Comparison of ENCODE assay signal across 8 mouse cellular contexts in genomic region chr9:78442579-78443392, GRCm38 (mm10). TPM values are rescaled to one million over a fixed set of nuclear protein-coding genes. Genes with fewer than 3 reads are reported as not detected.
DNase-seq lines count a peak whose midpoint lies in the region; ATAC-seq and TF ChIP-seq lines count a peak whose summit lies in the region.

Gene Cgas, minus strand, starts transcription at chr9:78443237.

- H3K9me3 ChIP-seq in embryonic facial prominence, embryonic 14.5 days (ENCODE audit: control insufficient read depth, low read length): no peaks in the 10 kb centered on the region
- H3K9me3 ChIP-seq in heart, embryonic 11.5 days (replicated peaks; ENCODE audit: control insufficient read depth, low read length): no peaks in the 10 kb centered on the region
- H3K9me3 ChIP-seq in kidney, embryonic 14.5 days (ENCODE audit: control insufficient read depth, low read length): no peaks in the 10 kb centered on the region
- H3K9me3 ChIP-seq in liver, postnatal 0 days (ENCODE audit: low read length): no peaks in the 10 kb centered on the region
- H3K9me3 ChIP-seq in neural tube, embryonic 11.5 days (ENCODE audit: control insufficient read depth, low read length): no peaks in the 10 kb centered on the region

- peaks cover 70% of the 10 kb centered on the region for H3K27me3 ChIP-seq in embryonic facial prominence, embryonic 14.5 days (replicated peaks; ENCODE audit: control insufficient read depth, insufficient read depth, low read length)
- peaks cover 69% of the 10 kb centered on the region for H3K27me3 ChIP-seq in heart, embryonic 11.5 days (ENCODE audit: control insufficient read depth, insufficient read depth, low read length)
- peaks cover 62% of the 10 kb centered on the region for H3K27me3 ChIP-seq in kidney, embryonic 14.5 days (ENCODE audit: control insufficient read depth, insufficient read depth, low read length)
- H3K27me3 ChIP-seq in liver, postnatal 0 days (ENCODE audit: insufficient read depth, low read length): peaks cover 46% of the 10 kb centered on the region
- peaks cover 57% of the 10 kb centered on the region for H3K27me3 ChIP-seq in neural tube, embryonic 11.5 days (ENCODE audit: control insufficient read depth, insufficient read depth, low read length)

- under 1% methylated on average over 66 of the region's 81 CpGs for WGBS in embryonic facial prominence, embryonic 14.5 days
- under 1% methylated on average over 77 of the region's 81 CpGs for WGBS in heart, embryonic 11.5 days (ENCODE audit: insufficient replicate concordance)
- WGBS in kidney, embryonic 14.5 days: under 1% methylated on average over 81 of the region's 81 CpGs
- under 1% methylated on average over 81 of the region's 81 CpGs for WGBS in liver, postnatal 0 days (ENCODE audit: insufficient replicate concordance)
- under 1% methylated on average over 81 of the region's 81 CpGs for WGBS in neural tube, embryonic 11.5 days

- H3K9ac ChIP-seq in embryonic facial prominence, embryonic 14.5 days (ENCODE audit: low read depth, low read length): peak within 1 kb of the TSS; percentile 68
- peak within 1 kb of the TSS; percentile 66 for H3K9ac ChIP-seq in heart, embryonic 11.5 days (ENCODE audit: low read depth, low read length)
- peak within 1 kb of the TSS; percentile 64 for H3K9ac ChIP-seq in kidney, embryonic 14.5 days (ENCODE audit: low read depth, low read length)
- peak within 1 kb of the TSS; percentile 42 for H3K9ac ChIP-seq in liver, postnatal 0 days (replicated peaks)
- H3K9ac ChIP-seq in neural tube, embryonic 11.5 days (ENCODE audit: low read length): peak within 1 kb of the TSS; percentile 49

- peak; percentile 53 for ATAC-seq in embryonic facial prominence, embryonic 14.5 days (ENCODE audit: low read depth)
- ATAC-seq in heart, embryonic 11.5 days (replicated peaks; ENCODE audit: insufficient number of reproducible peaks, low FRiP score, low TSS enrichment): peak; percentile 52; the same call in 1 of the 2 replicates
- ATAC-seq in kidney, embryonic 14.5 days (ENCODE audit: low FRiP score, low TSS enrichment): peak; percentile 70
- peak; percentile 66 for ATAC-seq in liver, postnatal 0 days
- ATAC-seq in neural tube, embryonic 11.5 days (ENCODE audit: insufficient read depth, low FRiP score, low TSS enrichment): peak; percentile 42; the same call in 1 of the 2 replicates

- TF ChIP-seq CTCF in liver, postnatal 0 days (IDR thresholded peaks at IDR 0.05; ENCODE audit: low read depth): no peak

- H3K4me1 ChIP-seq in embryonic facial prominence, embryonic 14.5 days (ENCODE audit: control insufficient read depth, insufficient read depth, low read length): peaks cover 6% of the 10 kb centered on the region; the same call in 1 of the 2 replicates
- H3K4me1 ChIP-seq in heart, embryonic 11.5 days (ENCODE audit: control insufficient read depth, insufficient read depth, low read length): peaks cover 4% of the 10 kb centered on the region; the same call in 1 of the 2 replicates
- 0 out of 2 replicates have a peak, but pooled peaks cover 3% of the 10 kb centered on the region for H3K4me1 ChIP-seq in kidney, embryonic 14.5 days (ENCODE audit: control insufficient read depth, insufficient read depth, low read length)
- peaks cover 14% of the 10 kb centered on the region for H3K4me1 ChIP-seq in liver, postnatal 0 days (ENCODE audit: insufficient read depth)
- 0 out of 2 replicates have a peak, but pooled peaks cover 6% of the 10 kb centered on the region for H3K4me1 ChIP-seq in neural tube, embryonic 11.5 days (ENCODE audit: control insufficient read depth, insufficient read depth, low read length)

- H3K4me3 ChIP-seq in embryonic facial prominence, embryonic 14.5 days (ENCODE audit: low read depth, low read length): peak within 1 kb of the TSS; percentile 59
- peak within 1 kb of the TSS; percentile 55 for H3K4me3 ChIP-seq in heart, embryonic 11.5 days (ENCODE audit: low read depth, low read length)
- peak within 1 kb of the TSS; percentile 54 for H3K4me3 ChIP-seq in kidney, embryonic 14.5 days (ENCODE audit: low read length)
- peak within 1 kb of the TSS; percentile 50 for H3K4me3 ChIP-seq in liver, postnatal 0 days (ENCODE audit: low read depth, low read length)
- H3K4me3 ChIP-seq in neural tube, embryonic 11.5 days (ENCODE audit: low read depth, low read length): peak within 1 kb of the TSS; percentile 41

- no peak for TF ChIP-seq EP300 in liver, postnatal 0 days (IDR thresholded peaks at IDR 0.05; ENCODE audit: low read depth)

- peak; percentile 9 to 15 for DNase-seq in left cerebral cortex, adult 18-20 months (ENCODE audit: low spot score in 2 of 2)
- no peak for DNase-seq in left cerebral cortex, adult 11 months (ENCODE audit: low spot score)
- peak; percentile 77 for DNase-seq in embryonic facial prominence, embryonic 14.5 days (ENCODE audit: low spot score)
- peak; percentile 70 for DNase-seq in liver, postnatal 0 days
- peak; percentile 52 for DNase-seq in neural tube, embryonic 11.5 days (ENCODE audit: low spot score)
- peak; percentile 69 for DNase-seq in testis, postnatal 10 days (ENCODE audit: low spot score)

- H3K27ac ChIP-seq in embryonic facial prominence, embryonic 14.5 days (replicated peaks; ENCODE audit: low read depth, low read length): no peak within 1 kb of the TSS
- no peak within 1 kb of the TSS for H3K27ac ChIP-seq in heart, embryonic 11.5 days (ENCODE audit: low read depth, low read length)
- no peak within 1 kb of the TSS for H3K27ac ChIP-seq in kidney, embryonic 14.5 days (ENCODE audit: low read depth, low read length)
- H3K27ac ChIP-seq in liver, postnatal 0 days (ENCODE audit: low read depth): peak within 1 kb of the TSS; percentile 29; the same call in 1 of the 2 replicates
- H3K27ac ChIP-seq in neural tube, embryonic 11.5 days (ENCODE audit: low read depth, low read length): no peak within 1 kb of the TSS

- H3K36me3 ChIP-seq in embryonic facial prominence, embryonic 14.5 days (ENCODE audit: control insufficient read depth, insufficient read depth, low read length): no peaks in the 10 kb centered on the region
- H3K36me3 ChIP-seq in heart, embryonic 11.5 days (ENCODE audit: control insufficient read depth, insufficient read depth, low read length): no peaks in the 10 kb centered on the region
- no peaks in the 10 kb centered on the region for H3K36me3 ChIP-seq in kidney, embryonic 14.5 days (ENCODE audit: control insufficient read depth, insufficient read depth, low read length)
- H3K36me3 ChIP-seq in liver, postnatal 0 days (replicated peaks; ENCODE audit: insufficient read depth, low read length): no peaks in the 10 kb centered on the region
- no peaks in the 10 kb centered on the region for H3K36me3 ChIP-seq in neural tube, embryonic 11.5 days (ENCODE audit: control insufficient read depth, insufficient read depth, low read length)

- peak within 1 kb of the TSS; percentile 86 for H3K4me2 ChIP-seq in embryonic facial prominence, embryonic 14.5 days (ENCODE audit: low read depth, low read length)
- H3K4me2 ChIP-seq in heart, embryonic 11.5 days: peak within 1 kb of the TSS; percentile 83
- peak within 1 kb of the TSS; percentile 82 for H3K4me2 ChIP-seq in kidney, embryonic 14.5 days (replicated peaks; ENCODE audit: low read depth, low read length)
- H3K4me2 ChIP-seq in liver, postnatal 0 days (ENCODE audit: low read depth, low read length): peak within 1 kb of the TSS; percentile 84
- H3K4me2 ChIP-seq in neural tube, embryonic 11.5 days (ENCODE audit: low read depth): peak within 1 kb of the TSS; percentile 58

RNA-seq across cellular contexts. Expression of gene Cgas, which starts in this region (rescaled TPM):
- total RNA-seq in left cerebral cortex, adult 18-20 months (2021): under 1 TPM; 0.40 to 0.65 TPM
- 2.8 TPM in 2 replicates for polyA plus RNA-seq in embryonic facial prominence, embryonic 14.5 days (2014; fragmentation: Nextera tagmentation; extraction: Ambion mirVana)
- polyA plus RNA-seq in heart, embryonic 11.5 days (2014; fragmentation: Nextera tagmentation; extraction: Ambion mirVana): 0.44 and 0.72 TPM in 2 replicates
- polyA plus RNA-seq in kidney, embryonic 14.5 days (2014; fragmentation: Nextera tagmentation; extraction: Ambion mirVana): 1.9 and 2.2 TPM in 2 replicates
- polyA plus RNA-seq in liver, postnatal 0 days (2015; fragmentation: Nextera tagmentation; extraction: Ambion mirVana): 0.85 and 0.92 TPM in 2 replicates
- polyA plus RNA-seq in neural tube, embryonic 11.5 days (2014; fragmentation: Nextera tagmentation; extraction: Ambion mirVana): 0.84 and 0.93 TPM in 2 replicates

Comparison
In these comparisons a context has a peak if more than half of its experiments do, and no peak if none do; other contexts are left out.
1. Peak in DNase-seq in left cerebral cortex, adult 18-20 months; RNA of the gene not detected or under 1 TPM.
2. Peak in ATAC-seq, H3K4me3 ChIP-seq, H3K9ac ChIP-seq and H3K4me2 ChIP-seq in heart, embryonic 11.5 days; RNA of the gene not detected or under 1 TPM.
3. Peak in DNase-seq, ATAC-seq, H3K4me3 ChIP-seq, H3K27ac ChIP-seq, H3K9ac ChIP-seq and H3K4me2 ChIP-seq in liver, postnatal 0 days; RNA of the gene not detected or under 1 TPM.
4. Peak in DNase-seq, ATAC-seq, H3K4me3 ChIP-seq, H3K9ac ChIP-seq and H3K4me2 ChIP-seq in neural tube, embryonic 11.5 days; RNA of the gene not detected or under 1 TPM.